Comparison of ENCODE assay signal across 16 mouse cellular contexts in the genomic region with DNA sequence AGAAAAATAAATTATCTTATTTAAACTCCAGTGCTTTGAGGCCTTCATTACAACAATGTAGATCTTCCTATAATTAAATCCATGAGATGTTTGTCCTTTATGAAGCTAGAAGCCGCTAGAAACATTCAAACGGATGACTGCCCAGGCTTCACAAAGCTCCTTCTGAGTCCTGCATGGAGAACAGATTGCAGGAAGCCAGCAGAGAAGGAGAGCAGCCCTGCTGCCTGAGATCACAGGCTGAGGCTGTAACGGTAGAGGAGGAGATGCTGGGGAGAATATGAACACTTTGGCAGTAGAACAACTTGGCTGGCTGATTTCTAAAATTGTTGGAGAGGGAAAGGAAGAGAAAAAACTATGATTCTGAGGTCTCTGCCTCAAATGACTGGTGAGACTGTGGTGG. TPM values are rescaled to one million over a fixed set of nuclear protein-coding genes. Genes with fewer than 3 reads are reported as not detected.
DNase-seq lines count a peak whose midpoint lies in the region.
"Had no signal": no experiment of that assay in that cellular context is flagged by ENCODE, and none has a peak within 500 bp of the region (broad histone marks: within the 10 kb centered on the region; RNA-seq: fewer than 3 reads in every experiment).

No protein-coding gene starts in this region.

- DNase-seq in cerebellum, postnatal 14 days, result peak; percentile 45 to 59
- DNase-seq in cerebellum, adult 18-20 months, result no peak
- DNase-seq in heart, adult 11 months, result peak; percentile 60
- no peak for DNase-seq in heart, adult 9 months (ENCODE audit: low spot score in 2 of 2)
- peak; percentile 30 to 55 for DNase-seq in left cerebral cortex, postnatal 14 days (ENCODE audit: low spot score in 2 of 2)
- DNase-seq in left cerebral cortex, adult 9 months (ENCODE audit: low spot score in 2 of 2), result no peak
- DNase-seq in layer of hippocampus, adult 9-11 months, result peak; percentile 36
- DNase-seq in urinary bladder, postnatal 14 days (ENCODE audit: low spot score), result no peak
- DNase-seq: adrenal gland, postnatal 14 days; cerebellum, adult 11-12 months; gastrocnemius, postnatal 14 days; heart, adult 2 months; heart, postnatal 36 days; kidney, adult 2 months; liver, postnatal 0 days; thymus, postnatal 25 days had no signal

- intact Hi-C loops in left cerebral cortex, postnatal 14 days (cut with DNase I), result no loop called here

RNA-seq across cellular contexts. Expression of a gene that starts 48.1 kb away (rescaled TPM):
- total RNA-seq in left cerebral cortex, postnatal 14 days (2021), result 10 to 100 TPM; 26.7 to 31.1 TPM

Comparison
In these comparisons a context has a peak if more than half of its experiments do, and no peak if none do; other contexts are left out.
1. DNase-seq: peak in cerebellum, postnatal 14 days (2 of 2), heart, adult 11 months (single experiment), left cerebral cortex, postnatal 14 days (2 of 2) and layer of hippocampus, adult 9-11 months (single experiment); none in cerebellum, adult 18-20 months (0 of 2), heart, adult 9 months (0 of 2), left cerebral cortex, adult 9 months (0 of 2) and urinary bladder, postnatal 14 days (single experiment).